Mouse (Mus musculus) liver, embryonic 16.5 days (tissue): ENCODE results near the gene Tead2. TPM values are rescaled to one million over a fixed set of nuclear protein-coding genes. Genes with fewer than 3 reads are reported as not detected.

Source experiments
- ATAC-seq: fragments of 200-750 bp; cut with Nextera tagmentation; 2 replicates; pipeline ENCODE4 v1.8.0; 2017; ENCODE audit warnings: low read depth, mild to moderate bottlenecking, moderate number of reproducible peaks, moderate library complexity
- H3K27ac ChIP-seq: fragments of 300-500 bp; sonication (generic); 2 replicates; pipeline ENCODE4 v1.5.1; 2014; ENCODE audit warnings: mild to moderate bottlenecking, low read length
- H3K27me3 ChIP-seq: fragments of 300-500 bp; sonication (generic); 2 replicates; pipeline ENCODE4 v1.6.1; 2014; ENCODE audit warnings: low read depth, low read length, mixed read lengths; ENCODE audit not compliant: control insufficient read depth, insufficient read depth
- H3K36me3 ChIP-seq: fragments of 300-500 bp; sonication (generic); 2 replicates; pipeline ENCODE4 v1.6.1; 2014; ENCODE audit warnings: mild to moderate bottlenecking; ENCODE audit not compliant: control insufficient read depth, insufficient read depth
- H3K4me1 ChIP-seq: fragments of 300-500 bp; sonication (generic); 2 replicates; pipeline ENCODE4 v1.6.1; 2014; ENCODE audit warnings: low read depth, low read length, mixed read lengths; ENCODE audit not compliant: control insufficient read depth
- H3K4me2 ChIP-seq: fragments of 300-500 bp; sonication (generic); 2 replicates; pipeline ENCODE4 v1.6.1; 2014; ENCODE audit warnings: low read depth, low read length, mixed read lengths
- H3K4me3 ChIP-seq: fragments of 300-500 bp; sonication (generic); 2 replicates; pipeline ENCODE4 v1.5.1; 2014; ENCODE audit warnings: low read depth, mild to moderate bottlenecking, low read length
- H3K9ac ChIP-seq: fragments of 300-500 bp; sonication (generic); 2 replicates; pipeline ENCODE4 v1.6.1; 2014; ENCODE audit warnings: low read depth, low read length
- H3K9me3 ChIP-seq: fragments of 300-500 bp; sonication (generic); replicated peaks from 2 replicates; pipeline ENCODE4 v1.6.1; 2016; ENCODE audit warnings: low read length; ENCODE audit not compliant: control insufficient read depth
- WGBS: fragments of 180-500 bp; shearing (Covaris S2); extraction: QIAGEN DNeasy Blood & Tissue Kit; methylation state at CpG from one replicate; pipeline ENCODE4 v1.1.7; 2014; ENCODE audit not compliant: insufficient replicate concordance; 5-methylcytosine and 5-hydroxymethylcytosine counted together
- polyA plus RNA-seq: library from polyadenylated mRNA; unstranded; fragments of >200 nt; fragmentation: Nextera tagmentation; extraction: Ambion mirVana; gene quantifications from 2 replicates; pipeline ENCODE4 v1.2.1, GENCODE M21; 2015

Gene Tead2
- polyA plus RNA-seq, 1 experiment from 2014 or later = 6.5 TPM

GRCm38 (mm10) chr7:45208260-45208659 is 7.3 kb upstream of the Tead2 start:
- Histone ChIP-seq H3K36me3 (no peaks in the 10 kb centered on the region), H3K27ac (no peak overlapping the region), H3K4me2 (no peak overlapping the region), H3K4me3 (no peak overlapping the region), H3K9ac (no peak overlapping the region), H3K27me3 (peaks cover 3% of the 10 kb centered on the region; the same call in 1 of the 2 replicates), H3K9me3 (no peaks in the 10 kb centered on the region), H3K4me1 (peaks cover 19% of the 10 kb centered on the region)
- no peak for ATAC-seq
- WGBS = 70% methylated on average over 6 of the region's 6 CpGs

- Histone ChIP-seq H3K4me2 (peak overlapping the region; percentile 44), H3K36me3 (no peaks in the 10 kb centered on the region), H3K27ac (no peak overlapping the region), H3K9ac (no peak overlapping the region), H3K4me3 (peak overlapping the region; percentile 32), H3K4me1 (peaks cover 19% of the 10 kb centered on the region), H3K9me3 (no peaks in the 10 kb centered on the region), H3K27me3 (peaks cover 14% of the 10 kb centered on the region)
- no peak for ATAC-seq
- WGBS = 15% methylated on average over 10 of the region's 10 CpGs
Observed at GRCm38 (mm10) chr7:45211070-45211469, 4.5 kb upstream of the Tead2 start.

DNA sequence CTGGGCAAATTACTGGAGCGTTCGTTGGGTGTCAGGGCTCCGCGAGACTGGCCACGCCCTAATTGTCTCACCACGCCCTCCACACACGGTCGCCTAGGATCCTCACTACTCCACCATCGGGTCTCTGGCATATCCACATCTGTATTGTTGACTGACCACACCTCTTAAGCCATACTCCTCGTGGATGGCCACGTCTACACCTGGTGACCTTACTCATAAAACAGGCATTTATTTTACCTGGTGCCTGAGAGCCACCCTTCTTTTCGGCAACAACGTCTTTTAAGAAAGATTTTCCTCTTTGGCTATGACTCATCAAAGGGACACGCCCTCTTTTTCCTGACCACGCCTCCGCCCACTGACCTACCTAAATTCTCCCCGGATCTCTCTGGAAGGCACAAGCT is 3.7 kb upstream of the Tead2 start, which contains the start of gene Dkkl1:
TSS of gene Dkkl1 (minus strand) at position 297 of the 401 bp plus-strand sequence.
- Histone ChIP-seq H3K4me3 (peak within 1 kb of the TSS; percentile 32), H3K36me3 (no peaks in the 10 kb centered on the region), H3K27me3 (peaks cover 19% of the 10 kb centered on the region), H3K4me2 (peak within 1 kb of the TSS; percentile 44), H3K4me1 (peaks cover 19% of the 10 kb centered on the region), H3K9ac (no peak within 1 kb of the TSS), H3K27ac (no peak within 1 kb of the TSS), H3K9me3 (no peaks in the 10 kb centered on the region)
- ATAC-seq = no peak
- 2% methylated on average over 17 of the region's 17 CpGs for WGBS

DNA sequence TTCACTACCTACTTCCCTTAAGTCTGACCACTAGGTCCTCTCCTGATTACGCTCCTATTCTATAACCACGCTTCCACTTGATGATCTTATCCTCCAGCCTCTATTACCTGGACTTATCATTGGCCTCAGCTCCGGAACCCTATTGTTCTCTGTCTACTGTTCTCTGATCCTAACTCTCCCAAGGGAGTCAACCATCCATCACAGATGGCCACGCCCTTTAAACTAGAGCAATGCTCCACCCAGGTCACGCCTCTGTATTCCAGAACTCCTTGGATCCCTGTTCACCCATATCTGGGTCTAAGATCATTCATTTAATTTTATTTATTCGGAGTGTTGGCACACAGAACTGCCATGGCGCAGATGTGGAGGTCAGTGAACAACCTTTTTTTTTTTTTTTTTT is 3.2 kb upstream of the Tead2 start:
- no peak overlapping the region for H3K27ac ChIP-seq
- peaks cover 19% of the 10 kb centered on the region for H3K4me1 ChIP-seq
- peaks cover 19% of the 10 kb centered on the region for H3K27me3 ChIP-seq
- ATAC-seq = no peak
- no peaks in the 10 kb centered on the region for H3K36me3 ChIP-seq
- no peak overlapping the region for H3K9ac ChIP-seq
- no peak overlapping the region for H3K4me3 ChIP-seq
- H3K9me3 ChIP-seq = no peaks in the 10 kb centered on the region
- peak overlapping the region; percentile 44 for H3K4me2 ChIP-seq
- WGBS = 57% methylated on average over 7 of the region's 7 CpGs

- WGBS = 67% methylated on average over 5 of the region's 5 CpGs
Observed at GRCm38 (mm10) chr7:45213708-45214107, 1.8 kb upstream of the Tead2 start.

GRCm38 (mm10) chr7:45216442-45217183 is 1.1 kb downstream of the Tead2 start:
- Histone ChIP-seq H3K9ac (peak overlapping the region; percentile 51; the same call in 1 of the 2 replicates), H3K4me2 (peak overlapping the region; percentile 65), H3K27ac (no peak overlapping the region), H3K4me3 (peak overlapping the region; percentile 55), H3K9me3 (no peaks in the 10 kb centered on the region), H3K36me3 (no peaks in the 10 kb centered on the region), H3K4me1 (peaks cover 12% of the 10 kb centered on the region), H3K27me3 (peaks cover 16% of the 10 kb centered on the region)
- ATAC-seq = 0 out of 2 replicates have a peak, but pooled peaks have one; percentile 17
- WGBS = 5% methylated on average over 13 of the region's 13 CpGs

More at GRCm38 (mm10) chr7:45213708-45214107, 1.8 kb upstream of the Tead2 start:
- H3K9ac ChIP-seq = no peak overlapping the region
- H3K36me3 ChIP-seq = no peaks in the 10 kb centered on the region
- H3K9me3 ChIP-seq = no peaks in the 10 kb centered on the region
- ATAC-seq = peak; percentile 66
- H3K4me1 ChIP-seq = peaks cover 19% of the 10 kb centered on the region
- no peak overlapping the region for H3K27ac ChIP-seq
- H3K27me3 ChIP-seq = peaks cover 19% of the 10 kb centered on the region
- H3K4me2 ChIP-seq = no peak overlapping the region
- no peak overlapping the region for H3K4me3 ChIP-seq

DNA sequence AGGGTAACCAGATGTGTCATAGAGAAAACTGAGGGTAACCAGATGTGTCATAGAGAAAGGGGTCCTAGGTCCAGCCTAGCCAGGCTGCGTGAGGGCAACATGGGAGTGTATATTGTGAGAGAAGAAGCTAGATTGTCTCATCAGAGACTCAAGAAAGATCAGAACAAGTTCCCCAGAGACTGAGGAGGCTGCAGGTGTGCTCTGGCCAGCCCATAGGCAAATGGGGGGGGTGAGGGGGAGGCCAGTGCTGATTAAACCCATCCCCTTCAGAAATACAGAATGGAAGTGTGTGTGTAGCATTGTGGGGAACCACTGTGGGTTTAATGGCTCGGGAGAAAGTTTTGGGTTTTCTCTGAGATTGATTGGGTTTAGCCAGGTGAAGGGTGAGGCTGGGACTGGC is 6.1 kb downstream of the Tead2 start:
- H3K4me2 ChIP-seq = no peak overlapping the region
- no peaks in the 10 kb centered on the region for H3K9me3 ChIP-seq
- no peak overlapping the region for H3K9ac ChIP-seq
- WGBS = 37% methylated on average over 2 of the region's 2 CpGs
- 0 out of 2 replicates have a peak, but pooled peaks cover 2% of the 10 kb centered on the region for H3K36me3 ChIP-seq
- no peak overlapping the region for H3K4me3 ChIP-seq
- H3K4me1 ChIP-seq = no peaks in the 10 kb centered on the region; the same call in 1 of the 2 replicates
- no peak for ATAC-seq
- no peaks in the 10 kb centered on the region; the same call in 1 of the 2 replicates for H3K27me3 ChIP-seq
- no peak overlapping the region for H3K27ac ChIP-seq

GRCm38 (mm10) chr7:45224826-45225225 is 9.3 kb downstream of the Tead2 start:
- Histone ChIP-seq H3K27me3 (no peaks in the 10 kb centered on the region), H3K27ac (no peak overlapping the region), H3K4me3 (no peak overlapping the region), H3K9me3 (no peaks in the 10 kb centered on the region), H3K4me1 (no peaks in the 10 kb centered on the region), H3K9ac (no peak overlapping the region), H3K36me3 (0 out of 2 replicates have a peak, but pooled peaks cover 2% of the 10 kb centered on the region), H3K4me2 (no peak overlapping the region)
- 74% methylated on average over 7 of the region's 7 CpGs for WGBS
- ATAC-seq = no peak

- no peak overlapping the region for H3K27ac ChIP-seq
- H3K4me2 ChIP-seq = no peak overlapping the region
- H3K4me1 ChIP-seq = no peaks in the 10 kb centered on the region
- no peak overlapping the region for H3K9ac ChIP-seq
- 0 out of 2 replicates have a peak, but pooled peaks cover 2% of the 10 kb centered on the region for H3K36me3 ChIP-seq
- no peak for ATAC-seq
- H3K9me3 ChIP-seq = no peaks in the 10 kb centered on the region
- H3K4me3 ChIP-seq = no peak overlapping the region
- 81% methylated on average over 5 of the region's 5 CpGs for WGBS
- no peaks in the 10 kb centered on the region for H3K27me3 ChIP-seq
Observed at GRCm38 (mm10) chr7:45226421-45226820, 10.9 kb downstream of the Tead2 start.
